Mouse (Mus musculus): ENCODE measurements around the gene Fam124b. TPM values are rescaled to one million over a fixed set of nuclear protein-coding genes. Genes with fewer than 3 reads are reported as not detected.

The Fam124b gene
- total RNA-seq (2022): under 1 TPM; 0.20 to 0.44 (median 0.26) TPM

DNA sequence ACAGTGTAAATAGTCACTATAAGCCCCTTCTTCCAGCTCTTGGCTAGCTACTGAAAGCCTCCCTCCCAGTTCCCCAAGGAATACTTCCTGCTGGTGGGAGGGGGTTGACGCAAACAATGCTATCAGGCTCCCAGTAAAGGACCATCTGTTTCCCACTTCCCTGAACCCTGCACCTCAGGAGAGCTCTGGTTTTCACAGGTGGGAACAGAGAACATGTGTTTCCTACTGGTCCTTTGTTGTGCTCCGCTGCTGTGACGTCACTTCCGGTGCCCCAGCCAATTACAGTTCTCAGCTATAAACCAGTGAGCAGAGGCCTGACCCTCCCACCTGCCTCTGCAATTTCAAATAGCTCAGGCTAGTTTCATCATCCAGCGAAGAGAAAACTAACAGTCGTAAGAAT is at the start of gene Fam124b:
Gene Fam124b, minus strand, starts transcription at position 206 of the 400 bp plus-strand sequence.
- DNase-seq (ENCODE audit: low spot score in 2 of 2): no peak

DNA sequence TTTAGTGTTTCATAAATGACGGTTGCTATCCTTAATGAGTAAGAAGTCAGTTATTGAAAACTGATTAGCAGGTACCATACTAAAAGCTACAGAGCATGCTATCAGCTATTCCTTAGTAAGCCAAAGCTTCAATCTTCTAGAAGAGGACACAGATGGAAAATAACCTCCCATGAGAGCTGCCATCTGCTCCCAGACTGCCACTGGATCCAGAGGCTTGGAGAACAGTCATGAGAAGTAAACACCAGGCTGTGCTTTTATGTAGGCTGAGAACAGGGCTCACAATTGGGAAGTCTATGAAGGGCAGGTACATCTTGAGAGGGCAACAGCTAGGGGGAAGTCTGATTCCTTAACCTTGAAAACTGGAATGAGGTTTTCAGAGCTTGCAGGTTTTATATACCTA is 42.2 kb upstream of the Fam124b start:
- DNase-seq (ENCODE audit: low spot score in 2 of 2): no peak

DNA sequence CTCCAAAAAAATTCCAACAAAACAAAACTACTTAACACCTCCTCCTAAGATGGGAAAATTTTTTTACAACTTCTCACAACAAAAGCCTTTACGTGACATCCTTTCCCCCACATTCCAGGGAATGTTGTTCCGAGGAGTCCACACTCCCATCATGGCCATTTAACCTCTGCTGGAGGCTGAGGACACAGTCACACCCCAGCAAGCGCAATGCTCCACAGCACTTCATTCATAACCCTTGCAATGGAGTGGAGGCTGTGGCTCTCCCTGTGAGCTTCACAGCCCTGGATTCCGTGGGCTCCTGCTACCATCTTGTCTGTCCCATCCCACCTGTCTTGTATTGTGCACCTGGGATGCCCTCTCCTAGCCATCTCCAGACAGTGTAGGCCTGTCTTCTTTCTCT is 40.4 kb upstream of the Fam124b start:
- DNase-seq (ENCODE audit: low spot score in 2 of 2): no peak

DNA sequence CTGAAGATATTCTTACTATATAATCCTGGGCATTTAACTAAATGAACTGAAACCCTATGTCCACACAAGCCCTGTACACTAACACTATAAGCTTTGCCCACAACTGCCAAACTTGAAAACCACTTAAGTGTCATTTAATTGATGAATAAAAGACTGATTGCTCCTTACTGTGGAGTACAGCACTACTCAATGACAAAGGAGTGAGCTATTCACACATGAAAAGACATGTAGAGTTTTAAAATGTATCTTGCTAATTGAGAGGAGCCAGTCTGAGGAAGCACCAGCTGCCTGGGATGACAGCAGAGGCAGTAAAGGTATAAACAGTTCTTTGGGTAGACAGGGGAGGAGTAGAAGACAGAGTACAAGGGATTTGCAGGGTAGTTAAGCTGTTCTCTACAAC is 35.0 kb upstream of the Fam124b start:
- no peak for DNase-seq (ENCODE audit: low spot score in 2 of 2)

DNA sequence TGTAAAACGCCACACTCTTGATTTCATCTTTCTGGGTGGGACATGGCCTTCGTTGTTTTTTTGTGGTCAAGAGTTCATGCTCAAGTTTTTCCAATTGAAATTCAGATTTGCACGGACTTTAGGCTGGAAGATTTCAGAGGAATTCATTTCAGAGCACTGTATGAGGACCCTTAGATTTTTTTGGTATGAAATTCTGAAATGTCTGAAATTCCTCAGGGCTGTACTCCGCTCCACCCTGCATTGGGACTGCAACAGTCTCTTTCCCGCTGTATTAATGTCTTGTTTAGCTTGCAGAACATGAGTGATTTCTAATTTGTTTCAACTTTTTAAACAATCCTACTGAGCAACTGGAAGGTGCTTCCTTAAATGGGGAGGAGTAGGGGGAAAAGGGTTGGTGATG is 32.0 kb upstream of the Fam124b start:
- no peak for DNase-seq (ENCODE audit: low spot score in 2 of 2)

DNA sequence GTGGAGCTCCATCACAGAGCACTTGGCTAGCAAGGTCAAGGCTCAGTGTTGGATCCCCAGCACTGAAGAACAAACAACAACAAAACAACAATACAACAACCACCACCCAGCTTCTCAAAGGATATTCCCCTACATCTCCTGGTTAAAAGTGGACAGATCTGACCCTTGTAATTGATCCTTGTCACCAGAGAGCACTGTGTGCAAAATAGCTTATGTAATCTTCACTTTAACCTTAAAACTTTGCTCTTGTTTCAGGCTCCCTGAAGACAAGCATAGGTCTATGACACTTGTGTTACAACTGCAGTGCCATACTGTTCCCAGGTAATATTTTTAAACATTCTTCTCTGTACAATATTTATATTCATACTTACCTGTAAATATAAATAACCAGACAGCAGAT is 28.9 kb upstream of the Fam124b start:
- no peak for DNase-seq (ENCODE audit: low spot score in 2 of 2)

DNA sequence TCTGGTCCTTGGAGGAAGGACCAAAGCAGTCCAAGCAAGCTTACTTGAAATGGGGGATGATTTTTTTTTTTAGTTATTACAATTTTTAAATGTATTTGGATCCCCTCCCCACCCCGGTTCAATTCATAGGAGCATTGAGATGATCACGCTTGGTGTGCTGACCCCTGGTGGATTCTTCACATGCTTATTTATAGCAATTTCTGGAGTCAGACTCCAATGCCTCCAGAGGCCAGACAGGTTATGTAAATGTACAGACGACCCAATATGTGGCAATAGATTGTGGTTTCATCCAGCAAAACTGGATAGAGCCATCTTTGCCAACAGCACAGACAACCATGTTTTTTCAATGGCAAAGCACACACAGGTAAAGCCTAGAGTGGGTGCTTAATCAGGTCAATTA is 25.9 kb upstream of the Fam124b start:
- no peak for DNase-seq (ENCODE audit: low spot score in 2 of 2)

DNA sequence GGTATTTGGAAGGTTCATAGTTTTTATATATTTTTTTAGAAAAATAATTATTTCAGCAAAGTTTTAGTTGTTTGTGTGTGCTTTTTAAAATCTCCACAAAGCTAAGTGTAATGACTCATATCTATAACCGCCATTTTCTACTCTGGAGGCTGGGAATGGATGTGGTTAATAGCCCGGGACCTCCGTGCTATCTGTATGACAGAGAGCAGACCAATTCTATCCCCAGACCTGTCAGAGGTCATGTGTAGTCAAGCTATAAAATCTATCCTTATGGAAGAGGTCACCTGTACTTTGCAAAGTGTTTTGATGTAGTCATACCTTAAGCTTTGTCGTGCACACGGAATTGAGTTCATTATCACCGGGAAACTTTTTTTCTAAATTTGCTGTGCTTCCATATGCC is 23.3 kb upstream of the Fam124b start:
- no peak for DNase-seq (ENCODE audit: low spot score in 2 of 2)

DNA sequence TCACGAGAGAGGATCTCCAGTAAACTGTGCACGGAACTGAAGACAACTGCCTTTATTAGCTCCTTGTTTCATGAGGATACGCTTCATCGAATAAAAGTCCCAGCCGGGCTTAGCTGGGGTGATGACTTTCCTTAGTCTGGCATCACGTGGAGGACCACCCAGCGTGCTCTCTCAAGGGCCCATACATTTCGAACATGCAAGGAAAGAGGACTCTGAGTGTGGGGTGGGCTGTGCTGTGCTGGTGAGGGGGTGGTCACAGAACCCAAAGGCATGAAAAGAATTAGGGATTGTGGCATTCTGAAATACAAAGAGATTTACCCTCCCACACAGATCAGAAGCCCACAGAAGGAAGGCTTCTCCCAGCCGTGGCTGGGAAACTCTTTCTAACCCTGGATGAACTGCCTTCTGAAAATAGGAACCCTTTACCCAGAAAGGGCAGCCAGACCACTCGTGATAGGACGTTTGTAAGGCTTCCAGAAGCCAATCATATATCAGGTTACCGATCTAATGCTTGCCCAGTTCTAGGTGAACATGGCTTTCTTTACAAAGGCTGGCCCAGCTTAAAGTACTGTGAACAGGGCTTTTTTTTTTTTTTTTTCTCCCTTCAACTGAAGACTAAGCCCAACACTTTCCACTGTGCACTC is 21.9 kb upstream of the Fam124b start:
- peak in 1 of 2 experiments; percentile 45 for DNase-seq (ENCODE audit: low spot score in 2 of 2)

DNA sequence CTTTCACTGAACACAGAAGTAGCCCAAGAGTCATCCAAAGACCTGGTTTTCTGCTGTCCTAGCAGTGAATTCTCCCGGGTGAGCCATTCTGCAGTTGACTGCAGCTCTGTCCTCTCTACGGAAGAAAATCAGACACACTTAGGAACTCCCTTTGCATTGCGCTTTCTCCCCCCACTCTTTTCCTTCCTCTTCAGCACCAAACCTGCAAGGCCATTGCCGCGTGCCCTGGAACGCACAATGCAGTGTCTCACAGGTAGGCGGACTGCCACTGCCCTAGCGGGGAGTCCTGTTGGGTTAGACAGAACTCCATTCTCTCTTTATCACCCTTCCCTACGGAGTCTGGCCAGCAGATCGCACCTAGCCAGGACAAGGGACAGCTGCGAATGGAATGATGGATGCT is 21.2 kb upstream of the Fam124b start:
- DNase-seq (ENCODE audit: low spot score in 2 of 2): no peak

DNA sequence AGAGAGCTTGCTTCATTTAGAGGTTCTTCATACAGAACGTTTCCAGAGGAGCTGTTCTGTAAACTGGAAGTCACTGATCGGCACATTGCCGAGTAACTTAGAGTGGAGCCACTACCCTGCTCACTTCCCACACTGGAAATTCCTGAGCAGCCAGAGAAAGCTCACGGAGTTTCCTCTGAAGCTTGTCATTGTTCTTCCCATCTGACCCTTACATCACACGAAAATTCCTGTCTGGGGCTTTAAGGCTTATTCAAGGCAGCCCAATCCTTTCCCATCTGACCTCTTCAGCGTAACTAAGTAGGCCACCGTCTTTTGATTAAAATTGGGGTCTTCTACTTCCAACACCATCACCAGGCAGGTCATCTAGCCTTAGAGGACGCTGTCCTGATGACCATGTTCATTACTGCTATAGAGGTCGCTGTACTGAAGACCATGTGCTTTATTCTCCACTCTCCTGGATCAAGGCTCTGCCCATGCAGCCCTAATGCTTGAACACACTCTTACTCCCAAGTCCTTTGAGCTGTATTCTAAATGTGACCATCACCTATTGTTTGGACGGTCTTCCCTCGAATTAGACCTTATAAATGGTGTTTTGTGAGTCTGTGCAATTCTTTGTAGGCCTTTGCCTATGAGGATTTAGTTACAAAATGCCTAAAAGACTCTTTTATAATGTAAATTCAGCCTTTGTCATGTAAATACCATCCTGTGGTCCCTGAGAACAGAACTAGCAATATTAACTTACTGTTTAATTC is 18.9 kb upstream of the Fam124b start:
- no peak for DNase-seq (ENCODE audit: low spot score in 2 of 2)

DNA sequence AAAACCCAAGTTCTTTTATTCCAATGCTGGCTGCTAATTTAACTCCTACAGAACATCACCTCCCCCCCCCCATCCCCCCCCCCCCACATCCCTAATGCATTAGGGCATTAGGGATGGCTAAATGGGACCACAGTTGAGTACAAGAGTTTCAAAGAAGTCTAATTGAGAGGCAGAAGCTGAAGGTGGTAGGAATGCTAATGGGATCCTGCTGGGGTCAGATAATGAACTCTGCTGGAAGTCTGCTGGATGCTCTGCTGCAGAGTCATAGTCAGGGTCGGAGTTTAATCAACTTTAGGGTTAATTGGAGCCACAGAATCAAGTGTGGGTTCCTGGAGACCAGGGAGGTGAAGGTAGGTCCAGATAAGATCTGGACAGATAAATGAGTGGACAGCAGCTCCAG is 17.9 kb upstream of the Fam124b start:
- no peak for DNase-seq (ENCODE audit: low spot score in 2 of 2)

DNA sequence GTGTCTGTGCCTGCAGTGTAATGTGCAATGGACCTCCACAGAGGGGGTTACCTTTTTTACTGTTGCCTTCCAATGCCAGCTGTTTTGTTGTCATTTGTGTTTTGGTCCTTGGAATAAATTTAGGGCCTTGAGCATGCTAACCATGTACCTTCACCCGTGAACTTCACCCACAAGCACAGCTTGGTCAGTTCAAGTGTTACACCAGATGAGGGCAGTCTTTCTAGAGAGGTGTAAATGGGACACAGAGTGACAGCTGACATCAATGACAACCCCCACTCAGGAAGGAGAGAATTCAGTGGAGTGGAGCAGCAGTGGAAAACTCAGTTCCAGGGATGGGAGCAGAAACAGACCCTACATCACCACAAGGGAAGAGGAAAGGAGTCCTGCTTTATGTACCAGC is 12.3 kb upstream of the Fam124b start:
- no peak for DNase-seq (ENCODE audit: low spot score in 2 of 2)

DNA sequence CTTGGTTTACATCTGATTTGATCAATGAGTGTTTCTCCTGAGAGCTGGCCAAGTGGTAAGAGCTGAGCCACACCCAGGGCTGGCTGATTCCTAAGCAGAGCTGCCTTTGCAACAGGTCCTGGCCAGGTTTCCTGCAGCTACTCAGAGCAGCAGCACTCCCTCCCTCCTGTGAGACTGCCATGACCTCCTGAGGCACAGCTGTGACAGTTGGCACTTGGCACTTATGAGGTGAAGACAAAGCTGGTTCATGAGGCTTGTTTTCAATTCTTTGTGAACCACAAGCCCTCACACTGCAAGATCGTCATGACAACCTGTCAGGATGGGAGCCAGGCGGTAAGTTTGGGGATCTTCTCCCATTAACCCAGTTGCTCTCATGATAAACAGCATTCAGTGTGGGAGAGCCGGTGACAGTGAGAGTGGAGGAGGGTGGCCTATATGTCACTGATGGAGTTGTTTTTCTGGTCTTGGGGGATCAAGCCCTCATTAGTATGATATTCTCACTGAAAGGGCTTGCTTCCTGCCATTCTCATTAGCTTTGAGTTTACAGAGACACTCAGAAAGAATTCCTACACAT is 6.7 kb upstream of the Fam124b start:
- peak in 1 of 2 experiments; percentile 52 for DNase-seq (ENCODE audit: low spot score in 2 of 2)

DNA sequence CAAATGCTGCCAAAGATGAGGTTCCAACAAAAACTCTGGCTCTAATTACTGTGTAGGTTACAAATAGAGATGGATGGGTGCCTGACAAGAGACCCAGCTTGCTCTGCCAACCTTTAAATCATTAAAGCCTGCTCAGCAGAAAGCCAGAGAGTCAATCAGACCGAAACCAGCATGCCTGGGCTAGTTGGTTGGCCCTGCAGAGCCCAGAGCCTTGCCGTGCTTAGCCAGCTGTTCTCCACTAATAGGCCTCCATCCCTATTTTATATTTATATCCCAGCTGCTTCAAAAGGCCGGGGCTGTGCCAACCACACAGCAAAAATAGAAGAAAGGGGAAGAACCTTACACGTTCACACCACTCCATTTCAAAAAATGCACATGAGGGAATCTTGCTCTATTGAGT is 2.9 kb upstream of the Fam124b start:
- DNase-seq (ENCODE audit: low spot score in 2 of 2): peak; percentile 46 to 78

DNA sequence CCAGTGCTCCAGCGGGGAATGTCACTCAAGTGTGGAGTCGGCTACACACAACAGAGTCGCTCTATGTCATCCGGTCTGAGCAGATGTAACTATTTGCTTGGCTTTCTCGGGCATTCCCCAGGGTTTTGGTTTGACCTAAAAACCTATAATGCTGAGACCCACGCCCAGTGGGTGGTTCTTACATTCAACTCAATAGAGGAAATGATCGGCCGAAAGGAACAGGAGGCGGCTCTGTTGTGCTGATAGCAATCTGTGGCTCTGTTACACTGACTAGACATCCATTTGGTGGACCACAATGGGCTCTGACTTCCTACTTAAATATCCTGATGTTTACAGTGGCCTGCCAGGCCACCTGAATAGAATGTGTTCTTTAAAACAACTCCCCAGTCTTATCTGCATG is 4.4 kb downstream of the Fam124b start:
- no peak for DNase-seq (ENCODE audit: low spot score in 2 of 2)

DNA sequence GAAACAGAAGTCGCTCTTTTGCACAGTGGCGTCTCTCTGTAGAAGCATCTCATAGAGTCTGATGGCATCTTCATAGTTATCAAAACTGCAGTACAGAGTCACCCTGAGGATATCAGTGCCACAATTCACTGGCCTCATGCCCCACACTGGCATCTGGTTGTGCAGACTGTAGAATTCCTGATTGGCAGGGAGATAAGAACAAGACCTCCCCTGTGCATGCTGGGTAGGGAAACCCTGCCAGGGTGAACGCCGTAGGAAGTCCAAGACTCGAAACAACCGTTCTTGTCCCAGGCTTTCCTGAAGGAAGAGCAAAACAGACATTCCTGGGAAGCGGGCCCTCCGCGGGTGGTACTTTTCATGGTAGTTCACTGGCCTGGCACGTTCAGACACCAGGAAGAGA is 5.1 kb downstream of the Fam124b start:
- DNase-seq (ENCODE audit: low spot score in 2 of 2): no peak

DNA sequence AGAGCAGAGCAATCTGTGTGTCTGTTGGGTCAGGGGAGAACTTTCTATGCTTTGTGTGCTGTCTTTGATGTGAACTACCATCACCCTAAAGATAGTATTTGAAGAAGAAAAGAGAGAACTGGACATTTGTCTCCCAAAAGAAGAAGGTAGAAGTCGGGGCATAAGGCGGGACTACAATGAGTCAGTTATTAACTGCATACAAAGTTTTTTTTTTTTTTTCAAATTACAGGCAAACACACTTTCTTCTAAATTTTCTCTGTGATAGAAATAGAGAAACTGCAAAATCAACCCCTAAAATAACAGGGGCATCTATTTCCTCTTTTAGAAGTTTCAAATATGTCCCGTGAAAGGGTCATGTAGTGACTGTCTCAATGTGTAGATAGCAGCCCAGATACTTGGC is 16.0 kb downstream of the Fam124b start:
- no peak for DNase-seq (ENCODE audit: low spot score in 2 of 2)

DNA sequence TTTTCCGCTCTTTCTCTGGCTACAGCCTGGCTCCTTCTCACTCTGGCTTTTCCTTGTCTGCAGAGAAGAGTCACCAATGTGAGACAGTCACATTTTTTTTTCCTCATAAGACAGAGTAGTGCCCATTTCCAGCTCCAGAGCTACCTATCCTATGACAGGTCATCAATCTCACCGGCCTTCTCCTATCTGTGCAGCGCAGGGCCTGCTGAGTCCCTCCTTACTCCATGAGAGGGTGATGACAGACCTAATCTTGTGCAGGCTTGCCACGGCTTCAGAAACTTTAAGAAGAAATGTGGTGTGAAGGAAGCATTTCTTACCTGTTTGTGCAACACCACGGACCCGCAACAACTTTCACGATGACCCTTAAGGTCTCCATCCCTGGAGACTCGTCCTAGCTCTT is 25.4 kb downstream of the Fam124b start:
- no peak for DNase-seq (ENCODE audit: low spot score in 2 of 2)

DNA sequence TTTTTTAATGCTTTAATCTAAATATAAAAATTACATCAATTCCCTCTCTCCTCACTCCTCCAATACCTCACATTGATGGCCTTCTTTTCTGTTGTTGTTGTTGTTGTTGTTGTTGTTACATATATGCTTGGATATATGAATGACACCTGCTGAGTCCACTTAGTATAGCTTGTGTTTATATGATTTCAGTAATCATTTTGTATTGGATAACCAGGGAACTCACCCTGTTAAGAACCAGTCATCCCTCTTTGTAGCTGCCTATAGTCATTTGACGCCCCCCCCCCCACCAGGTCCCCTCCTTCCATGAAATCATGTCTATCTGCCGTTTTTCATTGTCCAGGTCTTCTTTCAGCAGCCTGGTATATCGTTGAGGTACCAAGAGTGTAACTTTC is 36.9 kb downstream of the Fam124b start:
- DNase-seq (ENCODE audit: low spot score in 2 of 2): no peak

DNA sequence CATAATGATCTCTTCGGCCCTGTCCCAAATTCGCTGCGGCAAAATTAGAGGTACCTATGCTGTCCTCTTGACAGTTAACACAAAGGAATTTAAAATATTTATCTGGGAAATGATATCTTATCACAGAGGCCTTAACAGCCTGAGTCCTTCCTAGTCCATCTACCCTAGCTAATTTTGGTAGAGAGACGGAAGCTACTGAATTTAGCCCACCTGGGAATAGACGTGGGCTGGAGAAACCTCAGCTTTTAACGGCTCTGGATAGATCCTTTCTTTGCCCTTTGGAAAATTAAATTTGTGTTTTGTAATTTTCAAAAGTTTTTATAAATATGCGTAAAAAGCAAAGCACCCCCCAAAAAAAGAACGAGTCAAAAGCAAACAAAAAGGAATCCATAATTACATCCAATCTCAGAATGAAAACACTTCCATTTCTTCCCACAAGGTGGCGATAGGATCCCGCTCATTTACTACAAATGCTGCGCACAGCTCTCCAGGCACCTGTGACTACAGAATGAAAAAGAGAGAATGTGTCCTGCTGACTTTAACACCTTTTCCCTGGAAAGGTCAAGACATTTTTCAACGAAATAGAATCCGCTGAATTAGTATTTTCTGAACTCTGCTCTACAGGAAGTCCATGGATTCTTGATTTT is 37.4 kb downstream of the Fam124b start:
- DNase-seq (ENCODE audit: low spot score in 2 of 2): no peak

DNA sequence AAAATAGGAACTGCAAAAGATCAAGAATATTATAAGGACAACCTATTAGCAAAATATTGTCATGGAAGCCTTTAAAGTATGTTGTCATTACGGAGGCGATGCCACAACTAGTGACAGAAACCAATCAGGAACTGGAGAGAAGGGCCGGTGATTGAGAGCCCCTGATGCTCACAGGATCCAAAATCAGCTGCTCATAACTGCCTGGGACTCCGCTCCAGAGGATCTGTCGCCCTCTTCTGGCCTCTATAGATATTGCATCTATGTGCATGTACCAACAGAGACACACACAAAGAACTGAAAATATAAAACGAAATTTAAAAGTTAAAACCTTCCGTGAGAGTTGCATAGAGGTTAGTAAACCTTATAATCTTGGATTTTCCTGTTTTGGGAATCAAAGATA is 38.1 kb downstream of the Fam124b start:
- DNase-seq (ENCODE audit: low spot score in 2 of 2): no peak

Measured in gastrocnemius, adult 8-10 months (tissue).